11 mouse cellular contexts compared by ENCODE assay signal in the genomic region with DNA sequence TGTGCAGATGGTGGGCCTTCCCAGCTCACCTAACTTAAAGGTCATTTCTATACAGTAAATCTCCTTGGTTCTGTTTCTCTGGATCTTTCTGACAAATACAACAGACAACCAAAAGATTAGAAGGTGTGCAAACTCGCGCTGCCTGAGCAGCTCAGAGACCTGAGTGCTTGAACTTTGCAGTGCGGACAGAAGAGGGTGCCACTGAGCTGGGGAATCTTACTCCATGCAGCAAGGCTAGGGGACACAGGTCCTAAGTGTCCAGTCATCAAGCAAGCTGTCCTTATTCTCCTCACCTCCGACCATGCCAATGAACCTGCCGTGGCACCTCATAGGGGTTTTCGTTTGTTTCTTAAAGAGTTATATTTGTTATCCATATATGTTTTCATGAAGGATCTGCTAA. TPM values are rescaled to one million over a fixed set of nuclear protein-coding genes. Genes with fewer than 3 reads are reported as not detected.
DNase-seq lines count a peak whose midpoint lies in the region; ATAC-seq and TF ChIP-seq lines count a peak whose summit lies in the region.
"Had no signal": no experiment of that assay in that cellular context is flagged by ENCODE, and none has a peak within 500 bp of the region (broad histone marks: within the 10 kb centered on the region; RNA-seq: fewer than 3 reads in every experiment).

No protein-coding gene starts in this region.

- intact Hi-C loops in left cerebral cortex, adult 2 months (cut with DNase I) = no loop called here
- intact Hi-C loops in left cerebral cortex, postnatal 36 days (cut with DNase I) = no loop called here

- no peak overlapping the region for H3K4me3 ChIP-seq in left cerebral cortex, adult 2 months
- H3K4me3 ChIP-seq in midbrain, embryonic 13.5 days (replicated peaks) = no peak overlapping the region
- H3K4me3 ChIP-seq: intestine, embryonic 15.5 days; myocyte had no signal

- ATAC-seq in CD4-positive, CD25-positive, alpha-beta regulatory T cell, adult 4 months = no peak
- no peak for ATAC-seq in midbrain, embryonic 13.5 days
- ATAC-seq: intestine, embryonic 15.5 days had no signal

- no peak overlapping the region for H3K27ac ChIP-seq in left cerebral cortex, adult 2 months
- H3K27ac ChIP-seq in midbrain, embryonic 13.5 days = no peak overlapping the region
- H3K27ac ChIP-seq: intestine, embryonic 15.5 days had no signal

- H3K9me3 ChIP-seq in midbrain, embryonic 13.5 days = no peaks in the 10 kb centered on the region
- H3K9me3 ChIP-seq: intestine, embryonic 15.5 days had no signal

- no peaks in the 10 kb centered on the region for H3K27me3 ChIP-seq in midbrain, embryonic 13.5 days
- H3K27me3 ChIP-seq: intestine, embryonic 15.5 days had no signal

- no peak overlapping the region for H3K9ac ChIP-seq in midbrain, embryonic 13.5 days (replicated peaks)
- H3K9ac ChIP-seq: intestine, embryonic 15.5 days had no signal

- H3K36me3 ChIP-seq in midbrain, embryonic 13.5 days = no peaks in the 10 kb centered on the region
- H3K36me3 ChIP-seq: intestine, embryonic 15.5 days had no signal

- H3K4me1 ChIP-seq in midbrain, embryonic 13.5 days (replicated peaks) = no peaks in the 10 kb centered on the region
- H3K4me1 ChIP-seq: intestine, embryonic 15.5 days had no signal

- H3K4me2 ChIP-seq in midbrain, embryonic 13.5 days (replicated peaks) = no peak overlapping the region
- H3K4me2 ChIP-seq: intestine, embryonic 15.5 days had no signal

- TF ChIP-seq CTCF in left cerebral cortex, adult 2 months (IDR thresholded peaks at IDR 0.05) = peak; percentile 47

- peak; percentile 2 for DNase-seq in cerebellum, adult 11 months
- no peak for DNase-seq in cerebellum, adult 9-11 months
- no peak for DNase-seq in left cerebral cortex, adult 2 months (ENCODE audit: extremely low spot score in 1 of 2, low spot score in 2 of 2)
- no peak for DNase-seq in left cerebral cortex, postnatal 36 days (ENCODE audit: low spot score in 2 of 2)
- peak; percentile 12 for DNase-seq in adrenal gland, adult 8-10 months
- peak; percentile 9 for DNase-seq in kidney, postnatal 10 days
- DNase-seq: thymus, postnatal 36 days had no signal

- 52% methylated on average over 6 of the region's 6 CpGs for WGBS in midbrain, embryonic 13.5 days

RNA-seq across cellular contexts. Expression of gene Trpc6, which starts 48.7 kb away (rescaled TPM):
- 10 to 100 TPM; 19.0 to 22.4 TPM for total RNA-seq in left cerebral cortex, adult 2 months (2021)
- 10 to 100 TPM; 14.7 to 18.3 TPM for total RNA-seq in left cerebral cortex, postnatal 36 days (2021)
- 1 to 10 TPM; 1.4 to 3.4 (median 1.9) TPM for total RNA-seq in adrenal gland, adult 8-10 months (2022)
- polyA plus RNA-seq in CD4-positive, CD25-positive, alpha-beta regulatory T cell, adult 4 months (2017; shearing (Covaris generic)) = not detected
- 0.67 and 0.77 TPM in 2 replicates for polyA plus RNA-seq in midbrain, embryonic 13.5 days (2015; fragmentation: Nextera tagmentation; extraction: Ambion mirVana)
- polyA plus RNA-seq: myocyte had no signal

Comparison
In these comparisons a context has a peak if more than half of its experiments do, and no peak if none do; other contexts are left out.
1. DNase-seq: peak in cerebellum, adult 11 months (single experiment), adrenal gland, adult 8-10 months (single experiment) and kidney, postnatal 10 days (single experiment); none in cerebellum, adult 9-11 months (single experiment), left cerebral cortex, adult 2 months (0 of 2) and left cerebral cortex, postnatal 36 days (0 of 2).